Mouse (Mus musculus) megakaryocyte-erythroid progenitor cell, adult 5-6 weeks (primary cell): ENCODE data around the gene Krtap24-1. TPM values are rescaled to one million over a fixed set of nuclear protein-coding genes. Genes with fewer than 3 reads are reported as not detected.

Experiments used
- ATAC-seq: replicated peaks from 2 replicates; pipeline ENCODE4 v1.8.0; 2016; ENCODE audit warnings: mild to moderate bottlenecking, inconsistent platforms; ENCODE audit not compliant: severe bottlenecking, poor library complexity, low FRiP score, low TSS enrichment
- total RNA-seq, 2 experiments: library from RNA; stranded (forward) in 1 of 2; stranded (reverse) in 1 of 2; fragments of 200-1000, 215-1000 nt in 1 of 2; fragments of >200 nt in 1 of 2; fragmentation: Nextera tagmentation in 1 of 2; gene quantifications; 2 replicates each; pipeline ENCODE4 v1.2.3; 2014 to 2017

The Krtap24-1 gene
- total RNA-seq (2014; fragmentation: Nextera tagmentation) (not detected in 2 replicates), total RNA-seq (2017) (not detected in 2 replicates)

GRCm38 (mm10) chr16:88611922-88612321 is at the start of gene Krtap24-1:
Krtap24-1 (minus strand) TSS chr16:88612279.
- no peak for ATAC-seq

DNA sequence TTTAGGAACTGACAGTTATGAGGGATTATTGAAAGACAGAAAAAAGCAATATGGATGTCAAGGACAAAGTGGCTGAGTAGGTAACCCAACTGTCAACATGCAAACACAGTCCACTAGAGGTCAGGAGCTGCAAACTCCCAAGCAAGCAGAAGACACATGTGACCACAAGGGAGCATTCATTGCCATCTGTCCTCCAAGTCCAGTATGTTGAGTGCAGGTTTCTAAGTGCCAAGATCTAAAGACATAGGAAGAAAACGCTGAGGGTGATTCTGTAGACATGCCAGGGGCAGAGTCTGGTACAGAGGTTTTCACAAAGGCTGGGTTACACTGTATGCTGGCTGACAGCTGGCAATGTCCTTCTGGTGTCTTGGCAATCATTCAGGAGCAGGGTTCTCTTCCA is 45.3 kb upstream of the Krtap24-1 start:
- ATAC-seq, result no peak

DNA sequence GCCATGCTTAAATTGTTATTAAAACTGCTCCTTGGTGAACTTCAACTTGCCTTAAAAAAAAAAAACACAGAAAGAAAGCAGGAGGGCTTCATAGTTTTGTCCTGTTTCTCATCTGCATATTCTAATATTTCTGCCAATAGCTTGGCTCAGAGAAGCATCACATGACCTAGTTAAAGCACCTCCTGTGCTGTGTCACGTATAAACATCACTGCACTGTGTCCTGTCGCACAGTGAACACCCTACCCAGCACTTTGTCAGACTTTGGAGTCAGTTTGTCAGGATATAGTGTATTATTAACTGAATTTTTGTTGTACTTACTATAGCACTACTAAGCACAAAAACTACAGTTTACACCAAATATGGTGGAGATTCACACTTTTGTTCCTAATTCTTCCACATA is 39.9 kb upstream of the Krtap24-1 start:
- ATAC-seq, result no peak

GRCm38 (mm10) chr16:88651082-88651481 is 39.0 kb upstream of the Krtap24-1 start:
- ATAC-seq, result no peak

DNA sequence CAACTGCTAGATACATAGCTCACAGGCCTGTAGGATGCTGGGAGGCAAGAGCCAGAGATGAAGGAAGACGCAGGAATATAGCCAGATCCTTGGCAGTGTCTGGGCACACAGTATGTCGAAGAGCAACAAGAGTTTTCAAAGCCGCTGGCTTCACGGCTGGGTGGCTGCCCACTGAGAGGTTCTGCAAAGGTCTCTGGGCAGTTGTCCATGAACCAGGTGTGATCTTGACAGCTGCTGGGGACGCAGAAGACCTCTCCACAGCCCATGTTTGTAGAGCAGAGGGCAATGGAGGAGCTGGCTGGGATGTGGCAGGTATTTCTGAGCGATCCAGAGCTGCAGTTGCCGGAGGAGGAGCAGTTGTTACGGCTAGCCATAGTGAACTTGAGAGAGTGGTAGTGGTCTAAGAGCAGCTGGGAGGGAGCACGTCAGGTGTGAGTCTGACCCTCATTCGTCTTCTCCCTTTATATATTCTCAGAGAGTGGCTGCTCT is 35.3 kb upstream of the Krtap24-1 start, which contains the start of gene Krtap26-1:
TSS of gene Krtap26-1 (minus strand) at position 439 of the 489 bp plus-strand sequence.
- no peak for ATAC-seq

DNA sequence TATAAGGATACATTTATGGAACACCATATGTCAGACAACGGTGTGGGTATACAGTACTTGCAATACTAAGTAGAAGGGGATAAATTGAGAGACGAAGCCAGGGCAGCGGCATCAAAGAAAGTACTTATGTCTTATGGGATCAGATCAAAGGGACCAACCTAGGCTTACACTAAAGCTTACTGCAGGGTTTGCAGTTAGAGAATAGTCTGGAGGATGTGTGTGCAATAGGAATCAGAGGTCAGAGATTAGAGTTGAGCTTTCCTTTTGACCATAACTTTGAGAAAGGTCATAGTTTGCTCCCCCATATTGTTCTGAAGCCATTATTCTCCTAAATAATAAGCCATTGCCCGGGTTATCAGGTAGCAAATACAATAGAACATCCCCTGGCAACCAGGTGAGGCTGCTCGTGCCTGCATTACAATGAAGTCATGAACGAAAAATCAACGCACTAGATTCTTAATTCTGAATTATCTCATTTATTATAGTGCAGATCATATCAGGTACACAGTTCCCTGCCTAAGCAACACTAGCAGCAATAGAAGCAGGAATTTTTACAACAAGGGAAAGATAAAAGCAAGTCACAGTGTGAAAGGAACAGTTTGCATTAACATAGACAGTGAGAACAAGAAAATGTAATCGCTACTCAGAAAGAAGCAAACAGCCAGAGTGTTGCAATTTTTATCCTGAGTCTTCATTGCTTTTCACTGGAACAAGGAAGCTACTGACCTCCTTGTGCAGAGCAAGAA is 34.5 kb upstream of the Krtap24-1 start:
- no peak for ATAC-seq

- no peak for ATAC-seq
These were observed 28.0 kb upstream of the Krtap24-1 start for GRCm38 (mm10) chr16:88640053-88640452.

GRCm38 (mm10) chr16:88635142-88635541 is 23.1 kb upstream of the Krtap24-1 start:
- ATAC-seq, result no peak

- ATAC-seq, result no peak
These were observed 19.4 kb upstream of the Krtap24-1 start for GRCm38 (mm10) chr16:88631474-88631873.

DNA sequence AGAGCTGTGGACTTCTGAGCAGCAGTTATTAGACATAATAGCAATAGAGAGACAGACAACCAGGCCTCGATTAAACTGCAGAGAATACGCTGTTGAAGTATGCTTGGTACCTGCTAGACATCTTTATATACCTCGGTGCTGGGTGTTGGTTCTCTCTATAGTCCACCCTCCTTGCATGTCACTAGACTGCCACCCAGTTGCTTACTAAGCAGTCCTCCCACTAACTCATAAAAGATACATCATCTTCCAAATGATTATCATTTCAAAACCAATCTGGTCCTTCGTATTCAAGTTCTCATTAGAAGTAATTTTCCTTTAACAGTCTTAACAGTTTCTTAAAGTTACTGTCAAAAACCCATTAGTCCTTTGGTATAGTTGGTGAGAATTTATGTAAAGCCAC is 15.5 kb upstream of the Krtap24-1 start, which contains the start of gene 2310079G19Rik:
TSS of gene 2310079G19Rik (minus strand) at position 101 of the 400 bp plus-strand sequence.
- ATAC-seq, result no peak

DNA sequence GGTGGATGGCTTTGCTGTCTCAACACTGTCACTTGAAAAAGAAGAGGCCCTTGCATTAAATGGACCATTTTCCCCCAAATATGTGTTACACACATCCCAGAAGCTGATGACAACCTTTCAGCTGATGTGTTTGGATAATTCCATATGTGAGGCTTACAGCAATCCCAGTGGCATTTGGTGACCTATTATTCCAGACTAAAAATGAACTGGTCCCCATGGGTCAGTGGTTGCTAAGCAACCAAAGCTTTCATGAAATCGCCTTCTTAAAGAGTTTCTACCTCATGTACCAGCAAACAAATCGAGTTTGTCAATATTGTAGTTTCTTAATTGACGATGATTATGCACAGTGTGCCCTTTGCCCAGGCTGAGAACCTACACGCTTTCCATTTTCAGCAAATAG is 633 bp upstream of the Krtap24-1 start:
- ATAC-seq, result no peak

DNA sequence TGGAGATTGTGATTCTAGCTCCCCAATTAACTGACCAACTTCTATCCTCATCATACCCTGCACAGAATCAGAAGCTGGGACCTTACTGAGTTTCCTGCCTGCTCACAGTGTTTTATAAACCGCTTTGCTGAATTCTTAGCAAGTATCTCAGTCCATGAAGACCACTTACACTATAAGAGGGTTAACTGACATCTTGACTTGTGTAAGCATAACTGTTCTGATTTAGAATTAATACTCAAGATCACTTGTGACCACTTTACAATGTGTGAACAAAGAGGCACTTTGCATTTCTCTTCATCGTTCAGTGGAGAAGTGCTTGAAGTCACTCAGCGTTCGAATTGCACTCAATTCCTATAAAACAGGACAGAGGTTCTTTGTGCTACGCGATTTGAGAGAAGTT is 7.5 kb downstream of the Krtap24-1 start:
- no peak for ATAC-seq

GRCm38 (mm10) chr16:88602464-88602863 is 9.6 kb downstream of the Krtap24-1 start:
- ATAC-seq, result no peak

DNA sequence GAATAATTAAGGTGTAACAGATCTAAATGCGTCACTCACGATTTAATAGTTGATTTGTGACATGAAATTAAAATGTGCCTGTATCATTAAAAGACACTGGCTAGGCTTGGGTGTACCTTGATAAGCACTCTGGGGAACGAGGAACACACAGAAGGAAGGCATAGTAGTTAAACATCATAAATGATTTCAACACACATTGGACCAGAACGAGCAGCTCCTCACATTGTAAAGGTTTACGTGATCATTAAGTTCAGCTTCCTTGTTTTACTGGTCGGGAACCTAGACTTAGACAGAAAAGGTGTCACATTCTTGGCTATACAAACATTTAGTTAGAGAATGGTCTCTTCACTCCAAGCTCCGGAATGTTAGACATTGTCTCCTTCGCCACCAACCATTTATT is 11.8 kb downstream of the Krtap24-1 start:
- no peak for ATAC-seq

DNA sequence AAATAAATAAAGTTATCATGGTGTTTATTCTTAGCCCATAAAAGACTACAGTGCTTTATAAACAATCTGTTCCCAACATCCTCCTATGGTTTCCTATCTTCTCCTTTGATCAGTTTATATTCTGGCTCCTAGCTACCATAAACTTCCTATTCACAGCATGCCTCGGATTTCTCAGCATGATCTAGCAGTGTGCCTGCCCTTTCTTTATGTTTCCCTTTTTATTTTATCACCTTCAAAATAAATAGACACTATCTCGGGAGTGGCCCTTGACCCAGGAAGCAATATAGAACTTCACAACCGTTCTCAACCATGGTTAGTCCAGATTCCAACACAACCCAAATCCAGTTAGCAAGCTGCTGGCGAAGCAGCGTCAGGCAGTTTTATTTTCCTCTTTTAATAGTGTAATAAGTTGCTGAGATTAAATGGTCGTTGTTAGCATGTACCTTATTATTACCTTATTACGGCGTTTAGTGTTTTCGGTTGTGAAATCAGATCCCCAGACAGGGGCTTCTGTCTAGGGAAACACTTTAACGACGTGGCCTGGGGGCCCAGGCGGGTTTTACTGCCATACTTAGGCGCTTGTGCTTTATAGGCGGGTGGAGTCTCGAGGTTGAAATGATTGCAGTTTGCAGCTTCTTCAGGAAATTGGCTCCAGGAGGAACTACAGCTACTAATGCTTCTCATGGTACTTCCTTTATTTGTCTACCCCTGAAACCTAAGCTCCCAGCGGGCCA is 12.4 kb downstream of the Krtap24-1 start:
- no peak for ATAC-seq

DNA sequence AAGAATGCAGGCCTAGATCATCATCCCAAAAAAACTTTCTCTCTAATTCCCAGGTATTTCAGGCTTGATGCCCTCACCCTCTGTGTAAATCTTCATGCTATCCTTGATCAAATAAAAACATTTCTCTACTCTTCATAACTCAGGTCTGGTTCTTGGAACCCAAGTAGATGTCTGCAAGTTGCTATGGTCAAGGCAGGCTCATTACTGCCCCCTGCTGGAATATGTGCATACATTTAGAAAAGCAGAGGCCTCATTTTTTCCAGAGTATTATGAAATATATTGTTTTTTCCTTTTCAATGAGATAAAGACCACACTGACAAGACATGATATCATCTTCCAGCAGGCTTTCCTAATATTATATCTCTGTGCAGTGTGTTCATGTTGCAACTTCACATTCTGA is 19.3 kb downstream of the Krtap24-1 start:
- ATAC-seq, result no peak

- no peak for ATAC-seq
These were observed 28.7 kb downstream of the Krtap24-1 start for GRCm38 (mm10) chr16:88583338-88583737.

- ATAC-seq, result no peak
These were observed 36.0 kb downstream of the Krtap24-1 start for GRCm38 (mm10) chr16:88575885-88576679.

DNA sequence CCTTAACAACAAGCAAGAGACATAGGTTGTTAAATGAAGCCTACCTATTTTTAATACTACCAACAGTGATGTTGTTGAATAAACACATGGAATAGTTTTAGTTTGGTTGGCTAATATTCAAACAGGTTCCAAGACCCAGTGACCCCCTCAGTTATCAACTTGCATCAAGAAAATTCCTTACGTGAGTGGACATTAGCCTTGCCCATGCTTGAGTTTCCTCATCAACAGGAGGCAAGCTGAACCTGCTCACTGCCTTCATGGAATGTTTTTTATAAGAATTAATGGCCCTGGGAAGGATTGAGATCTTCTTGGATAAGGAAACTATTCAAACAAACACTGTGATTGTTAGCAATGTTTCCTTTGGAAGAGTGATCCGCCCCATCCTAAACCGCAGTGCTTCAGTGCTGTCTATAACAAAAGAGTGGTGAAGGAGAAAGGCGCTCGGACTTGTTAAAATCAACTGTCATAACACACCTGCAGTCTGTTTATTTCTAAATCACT is 39.1 kb downstream of the Krtap24-1 start:
- ATAC-seq, result no peak

GRCm38 (mm10) chr16:88570136-88570535 is 41.9 kb downstream of the Krtap24-1 start:
- ATAC-seq, result no peak
